Mouse (Mus musculus): ENCODE data around the gene Fosb. TPM values are rescaled to one million over a fixed set of nuclear protein-coding genes. Genes with fewer than 3 reads are reported as not detected.

Gene Fosb
- total RNA-seq (2021): 10 to 100 TPM; 20.6 to 22.5 TPM

DNA sequence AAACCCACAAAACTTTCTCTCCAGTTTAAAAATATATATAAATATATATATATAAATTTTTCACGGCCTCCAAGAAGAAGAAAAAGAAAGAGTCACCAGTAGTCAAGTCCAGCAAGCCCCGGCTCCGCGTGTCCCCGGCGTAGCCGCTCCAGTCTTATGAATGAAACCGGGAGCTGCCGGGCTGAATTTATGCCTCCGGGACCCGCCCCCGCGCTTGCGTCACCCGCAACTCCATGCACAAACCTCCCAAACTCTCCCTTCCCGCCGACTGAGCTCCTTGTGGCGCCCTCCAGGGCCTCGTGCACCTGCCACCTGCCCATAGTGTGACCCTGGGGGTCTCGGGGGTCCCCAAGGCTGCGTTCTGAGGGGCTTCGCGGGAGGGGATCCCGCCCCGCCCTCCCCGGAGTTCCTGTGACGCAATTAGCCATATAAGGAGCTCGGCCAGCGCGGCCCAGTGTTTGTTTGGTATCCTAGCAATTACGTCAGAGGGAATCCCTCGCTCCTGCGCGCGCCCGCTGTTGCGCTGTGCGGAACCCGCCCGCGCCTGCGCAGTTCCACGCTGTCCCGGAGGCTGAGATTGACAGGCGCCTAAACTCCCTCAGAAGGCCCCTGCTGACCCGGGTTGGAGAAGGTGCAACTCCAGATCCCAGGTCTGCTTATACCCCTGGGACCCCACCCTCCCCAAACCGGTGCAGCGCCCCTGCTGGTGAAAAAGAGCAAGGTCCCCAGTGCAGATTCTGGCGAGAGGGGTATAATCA, at the start of gene Fosb:
Gene Fosb, minus strand, starts transcription at position 168 of the 758 bp plus-strand sequence.
- intact Hi-C loops (cut with DNase I): no loop called here
- peak; percentile 94 to 97 for DNase-seq (ENCODE audit: low spot score in 2 of 2)

DNA sequence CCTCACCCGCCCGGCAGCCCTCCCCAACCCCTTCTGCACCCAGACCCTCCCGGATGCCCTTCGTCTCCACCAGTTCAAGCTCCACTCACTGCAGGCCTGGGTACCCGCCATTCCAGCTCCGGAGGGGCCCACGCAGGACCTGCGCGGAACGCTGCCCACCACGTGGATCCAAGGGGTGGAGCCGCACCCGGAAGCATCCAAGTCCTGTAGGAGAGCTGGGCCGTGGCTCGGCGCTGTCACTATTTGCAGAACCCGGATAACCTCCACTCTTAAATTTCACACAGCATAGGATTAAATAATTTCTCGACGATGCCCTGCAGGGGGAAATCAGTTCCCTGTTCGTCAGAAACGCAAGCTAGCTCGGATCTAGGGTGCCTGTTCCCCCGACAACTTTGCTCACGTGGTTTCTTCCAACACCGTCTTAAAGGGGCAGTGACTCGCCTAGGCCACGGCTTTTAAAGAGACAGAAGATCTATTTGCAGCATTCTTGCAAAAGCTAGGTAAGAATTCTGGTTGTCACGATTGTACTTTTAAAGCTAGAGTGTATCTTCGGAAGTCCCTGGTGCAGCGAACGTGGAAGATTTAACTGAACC, 49.5 kb upstream of the Fosb start, which contains the start of the genes Cd3eap and Ppp1r13l:
Gene Cd3eap, minus strand, starts transcription at position 185 of the 593 bp plus-strand sequence.
Gene Ppp1r13l, plus strand, starts transcription at position 451 of the 593 bp plus-strand sequence.
- DNase-seq (ENCODE audit: low spot score in 2 of 2): peak; percentile 91 to 92
- intact Hi-C loops (cut with DNase I): no loop called here

DNA sequence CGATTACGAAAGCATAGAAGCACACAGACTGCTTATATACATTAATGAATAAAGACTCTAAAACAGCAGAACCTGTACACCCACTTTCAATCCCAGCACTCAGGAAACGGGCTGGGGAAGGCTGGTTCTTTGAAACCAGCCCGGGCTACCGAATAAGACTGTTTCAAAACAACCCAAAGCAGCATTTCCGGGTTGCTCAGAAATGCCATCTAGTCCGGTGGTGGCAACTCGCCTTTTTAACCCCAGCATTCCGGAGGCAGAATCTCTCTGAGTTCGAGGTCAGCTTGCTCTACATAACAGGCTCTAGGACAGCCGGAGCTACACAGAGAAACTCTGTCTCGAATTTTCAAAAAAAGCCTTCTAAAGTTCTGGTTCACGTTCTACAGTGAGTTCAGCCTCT, 48.8 kb upstream of the Fosb start:
- intact Hi-C loops (cut with DNase I): no loop called here
- DNase-seq (ENCODE audit: low spot score in 2 of 2): no peak

DNA sequence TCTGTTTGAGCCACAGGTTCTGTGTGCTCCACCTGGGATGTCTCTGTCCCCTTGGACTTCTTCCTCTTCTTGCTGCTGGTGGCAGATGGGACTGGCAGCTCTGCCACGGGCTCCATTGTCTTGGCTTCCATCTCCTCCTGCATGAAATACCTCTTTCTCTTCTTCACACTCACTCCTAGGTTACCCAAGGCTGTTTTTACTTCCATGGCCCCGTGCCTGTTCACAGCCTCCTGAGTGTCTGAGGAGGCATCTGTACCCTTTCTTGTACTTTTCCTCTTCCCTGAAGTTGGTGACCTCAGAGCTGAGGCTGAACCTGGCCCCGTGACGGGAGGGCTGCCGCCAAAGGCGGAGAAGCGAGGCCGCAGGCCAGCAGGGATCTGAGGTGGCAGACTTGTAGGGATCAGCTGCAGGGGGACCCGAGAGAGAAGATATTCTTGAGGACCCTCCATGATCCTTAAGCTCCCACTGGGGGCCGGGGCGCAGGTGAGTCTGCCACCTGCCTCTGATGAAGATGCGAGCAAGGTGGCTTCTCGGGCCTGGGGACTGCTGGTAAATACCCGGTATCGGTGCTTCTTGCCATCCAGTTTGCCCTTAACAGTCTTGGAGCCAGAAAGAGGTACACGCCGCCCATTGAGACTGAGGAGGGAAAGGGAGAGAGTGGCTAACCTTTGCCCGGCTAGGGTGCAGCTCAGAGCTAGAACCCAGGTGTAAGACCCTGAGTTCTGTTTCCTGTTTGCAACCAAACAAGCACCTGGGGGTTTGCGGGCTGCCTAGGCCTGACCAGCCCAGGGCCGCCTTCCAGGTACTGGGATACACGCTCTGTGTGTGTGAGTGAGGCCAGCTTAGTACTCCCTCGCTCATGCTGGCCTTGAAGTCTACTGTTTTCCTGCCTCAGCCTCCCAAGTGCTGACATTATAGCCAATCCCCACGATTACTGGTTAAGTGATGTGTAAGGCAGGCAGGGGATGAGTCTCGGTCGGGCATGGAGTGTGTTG, 47.8 kb upstream of the Fosb start:
- intact Hi-C loops (cut with DNase I): no loop called here
- DNase-seq (ENCODE audit: low spot score in 2 of 2): no peak

DNA sequence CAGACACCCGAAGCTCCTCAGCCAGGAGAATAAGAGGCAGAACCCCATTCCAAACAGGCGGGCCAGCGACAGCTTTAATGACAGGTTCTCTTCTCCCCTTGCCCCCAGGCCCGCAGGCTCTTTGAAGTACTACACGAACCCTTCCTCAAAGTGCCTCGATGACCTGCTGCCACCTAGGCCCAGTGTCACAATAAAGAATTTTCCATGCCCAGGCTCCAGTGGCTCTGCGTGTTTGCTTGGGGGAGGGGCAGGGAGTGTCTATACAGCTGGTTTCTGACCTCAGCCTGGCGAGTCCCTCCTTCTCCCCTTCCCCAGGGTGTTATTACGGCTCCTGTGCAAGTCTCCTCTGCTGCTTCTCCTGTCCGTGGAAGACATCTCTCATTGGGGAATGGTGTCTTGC, 46.5 kb upstream of the Fosb start:
- intact Hi-C loops (cut with DNase I): no loop called here

DNA sequence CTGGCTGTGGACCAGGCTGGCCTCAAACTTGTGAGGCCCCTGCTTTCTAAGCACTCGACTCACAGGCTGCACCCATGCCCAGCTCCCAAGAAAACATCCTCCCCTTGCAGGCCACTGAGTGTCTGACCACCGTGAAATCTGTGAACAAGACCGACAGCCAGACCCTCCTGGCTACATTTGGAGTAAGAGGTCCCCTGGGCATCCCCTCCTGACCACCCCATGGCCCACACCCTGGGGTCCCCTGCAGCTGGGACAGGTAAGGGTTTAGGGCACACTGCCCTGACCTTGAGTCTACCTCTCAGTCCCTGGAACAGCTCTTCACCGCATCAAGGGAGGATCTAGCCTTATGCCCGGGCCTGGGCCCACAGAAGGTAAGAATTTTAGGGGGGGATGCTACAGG, 45.1 kb upstream of the Fosb start:
- intact Hi-C loops (cut with DNase I): no loop called here
- no peak for DNase-seq (ENCODE audit: low spot score in 2 of 2)

More for the DNA sequence above, 46.5 kb upstream of the Fosb start:
- DNase-seq (ENCODE audit: low spot score in 2 of 2): no peak

DNA sequence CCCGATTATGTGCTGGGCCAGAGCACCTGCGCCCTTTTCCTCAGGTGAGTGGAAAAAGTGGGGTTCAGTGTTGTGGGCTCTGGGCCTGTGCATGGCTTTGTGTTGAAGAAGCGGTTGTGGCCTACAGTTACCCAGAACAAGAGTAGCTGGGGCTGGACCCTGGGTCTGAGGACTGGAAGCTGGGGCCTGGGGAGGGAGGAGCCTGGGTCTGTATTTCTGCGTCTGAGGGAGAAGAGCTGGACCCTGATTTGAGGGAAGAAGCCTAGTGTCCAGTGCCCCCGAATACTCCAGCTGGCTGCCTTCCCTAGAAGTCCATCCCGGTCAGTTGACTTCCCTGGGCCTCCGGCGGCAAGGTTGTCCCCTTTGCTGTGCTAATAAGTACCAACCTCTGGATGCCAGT, 40.4 kb upstream of the Fosb start:
- no peak for DNase-seq (ENCODE audit: low spot score in 2 of 2)
- intact Hi-C loops (cut with DNase I): no loop called here

DNA sequence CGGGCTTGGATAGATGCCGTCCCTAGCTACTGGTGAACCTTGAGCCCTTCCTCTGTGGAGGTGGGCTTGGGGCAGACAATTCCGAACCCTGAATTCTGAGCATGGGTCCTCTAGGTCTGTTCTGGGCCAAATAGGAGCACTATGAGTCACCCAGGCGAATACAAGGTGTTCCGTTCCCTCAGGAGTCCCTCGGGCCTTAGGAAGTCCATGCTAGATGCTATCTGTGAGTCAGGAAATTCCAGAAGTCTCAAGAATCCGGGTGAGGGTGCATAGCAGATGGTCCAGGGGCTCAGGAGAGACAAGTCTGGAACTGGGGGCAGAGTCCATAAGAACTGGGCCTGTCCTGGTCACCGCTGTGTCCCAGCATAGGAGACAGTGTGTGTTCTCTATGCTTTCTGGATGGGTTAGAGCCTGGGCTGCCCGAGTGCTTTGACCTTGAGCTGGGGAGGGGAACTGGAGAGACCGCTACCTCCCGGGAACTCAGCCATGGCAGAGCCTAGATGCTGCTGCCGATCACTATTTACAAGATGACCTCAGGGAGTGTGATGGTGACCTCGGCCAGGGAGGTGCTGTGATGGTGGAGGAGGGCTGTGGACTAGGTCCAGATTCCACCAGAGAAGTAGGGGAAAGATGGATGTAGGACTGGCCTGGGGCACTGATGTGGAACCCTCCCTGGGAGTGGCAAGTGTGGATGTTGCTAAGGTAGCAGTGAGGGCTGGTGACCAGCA, 39.5 kb upstream of the Fosb start:
- no peak for DNase-seq (ENCODE audit: low spot score in 2 of 2)
- intact Hi-C loops (cut with DNase I): no loop called here

DNA sequence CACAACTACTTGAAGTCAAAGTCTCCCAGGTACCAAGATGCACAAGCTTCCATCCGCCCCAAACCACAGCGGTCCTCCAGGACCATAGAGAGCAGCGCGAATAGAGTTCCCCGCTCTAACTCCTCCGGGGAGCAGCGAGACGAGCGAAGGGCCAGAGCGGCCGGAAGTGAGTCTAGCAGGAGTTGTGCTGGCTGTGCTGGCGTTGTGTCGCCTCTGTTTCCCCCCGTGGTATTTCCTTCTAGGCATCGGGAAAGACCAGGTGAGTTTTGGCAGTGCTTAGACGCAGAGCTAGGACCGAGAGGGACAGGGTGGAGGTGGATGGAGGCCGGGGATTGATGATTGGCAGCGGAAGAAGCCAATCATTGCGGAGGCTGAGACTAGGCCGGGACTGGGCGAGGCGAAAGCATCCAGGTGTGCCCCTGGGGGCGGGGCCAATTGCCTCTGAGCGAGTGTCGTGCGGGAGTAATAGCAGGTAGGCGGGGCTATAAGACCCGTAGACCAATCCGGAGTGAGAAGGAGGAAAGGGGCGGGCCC, 35.2 kb upstream of the Fosb start:
- peak; percentile 94 to 95 for DNase-seq (ENCODE audit: low spot score in 2 of 2)
- intact Hi-C loops (cut with DNase I): loop anchor here (5.0 kb wide), 2 partner anchors 108 to 168 kb away; partner anchors contain the start of gene Eml2

DNA sequence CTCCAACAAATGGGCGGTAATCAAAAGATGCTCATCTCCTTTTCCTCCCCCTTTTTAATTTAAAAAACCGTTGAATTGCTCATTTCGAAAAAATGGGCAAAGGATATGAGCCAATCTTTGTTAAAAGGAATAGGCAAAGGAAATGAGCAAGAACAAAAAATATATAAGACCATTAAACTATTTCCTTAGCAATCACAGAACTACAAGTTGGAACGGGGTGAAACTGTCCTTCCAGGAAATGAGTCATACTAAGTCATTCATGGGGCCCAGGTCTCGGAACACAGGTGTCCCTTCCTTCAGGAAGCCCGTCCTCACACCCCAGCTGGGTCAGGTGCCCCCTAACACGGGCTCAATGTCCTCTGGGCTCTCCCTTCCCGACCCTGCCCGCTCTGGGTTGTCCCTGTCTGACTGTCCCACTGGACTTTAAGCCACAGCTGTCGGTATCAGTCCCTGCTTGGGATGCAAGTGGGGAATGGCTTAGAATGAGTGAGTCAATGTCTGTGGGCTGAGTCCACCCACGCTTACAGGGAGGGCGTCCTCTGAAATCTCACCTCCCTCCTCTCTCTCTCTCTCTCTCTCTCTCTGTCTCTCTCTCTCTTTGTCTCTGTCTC, 34.5 kb upstream of the Fosb start, which contains the start of gene Ercc1:
Gene Ercc1, plus strand, starts transcription at position 542 of the 611 bp plus-strand sequence.
- intact Hi-C loops (cut with DNase I): loop anchor here (5.0 kb wide), 2 partner anchors 107 to 167 kb away; partner anchors contain the start of gene Eml2
- DNase-seq (ENCODE audit: low spot score in 2 of 2): no peak

DNA sequence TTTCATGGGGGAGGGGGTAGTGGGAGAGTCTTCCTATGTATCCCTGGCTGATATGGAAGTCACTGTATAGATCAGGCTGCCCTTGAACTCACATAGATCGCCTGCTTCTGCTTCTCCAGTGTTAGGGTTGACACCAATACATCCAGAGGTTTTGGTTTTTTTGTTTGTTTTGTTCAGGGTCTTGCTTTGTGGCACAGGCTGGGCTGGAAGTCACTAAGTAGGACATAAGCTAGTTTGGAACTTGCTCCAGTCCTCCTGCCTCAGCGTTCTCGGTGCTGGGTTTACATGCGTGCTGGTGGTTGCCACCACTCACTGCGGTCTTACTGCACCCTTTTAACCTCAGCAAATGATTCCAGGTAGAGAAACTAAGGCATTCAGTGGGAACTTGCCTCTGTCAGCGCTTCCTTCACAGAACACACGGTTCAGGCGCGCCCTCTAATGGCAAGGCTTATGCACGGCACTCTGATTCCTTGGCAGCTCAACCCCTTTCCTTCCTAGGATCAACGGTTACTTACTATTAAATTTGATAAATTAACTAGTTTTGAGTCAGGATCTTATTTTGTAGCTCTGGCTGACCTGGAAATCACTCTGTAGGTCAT, 33.5 kb upstream of the Fosb start:
- peak; percentile 57 to 69 for DNase-seq (ENCODE audit: low spot score in 2 of 2)
- intact Hi-C loops (cut with DNase I): loop anchor here (5.0 kb wide), 2 partner anchors 106 to 166 kb away; partner anchors contain the start of gene Eml2

DNA sequence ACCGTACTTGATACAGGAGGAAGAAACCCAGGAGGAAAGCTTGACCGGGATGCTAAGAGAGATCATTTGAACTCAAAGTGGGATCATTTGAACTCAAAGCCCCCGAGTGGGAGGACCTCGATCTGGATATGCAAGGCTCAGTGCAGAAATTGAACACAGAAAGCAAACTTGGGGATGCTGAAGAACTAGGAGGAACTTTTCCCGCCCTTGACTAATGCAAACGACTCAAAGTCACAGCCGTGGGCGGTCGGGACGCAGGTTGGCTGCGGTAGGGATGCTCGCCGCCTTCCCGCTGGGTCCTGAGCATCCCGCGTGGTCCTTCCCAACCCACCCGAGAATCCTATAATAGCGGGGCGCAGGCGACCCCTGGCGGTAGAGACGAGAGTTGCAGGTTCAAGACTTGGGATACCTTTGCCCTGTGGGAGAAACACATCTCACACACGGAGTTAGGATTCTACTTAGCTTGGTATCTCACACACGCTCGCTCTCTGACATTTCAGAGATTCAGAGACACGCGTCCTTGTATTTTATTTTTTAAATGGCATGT, 32.7 kb upstream of the Fosb start:
- DNase-seq (ENCODE audit: low spot score in 2 of 2): peak; percentile 89 to 91
- intact Hi-C loops (cut with DNase I): loop anchor here (1.0 to 5.0 kb wide), 3 partner anchors 41 to 165 kb away; partner anchors contain the start of gene Eml2

DNA sequence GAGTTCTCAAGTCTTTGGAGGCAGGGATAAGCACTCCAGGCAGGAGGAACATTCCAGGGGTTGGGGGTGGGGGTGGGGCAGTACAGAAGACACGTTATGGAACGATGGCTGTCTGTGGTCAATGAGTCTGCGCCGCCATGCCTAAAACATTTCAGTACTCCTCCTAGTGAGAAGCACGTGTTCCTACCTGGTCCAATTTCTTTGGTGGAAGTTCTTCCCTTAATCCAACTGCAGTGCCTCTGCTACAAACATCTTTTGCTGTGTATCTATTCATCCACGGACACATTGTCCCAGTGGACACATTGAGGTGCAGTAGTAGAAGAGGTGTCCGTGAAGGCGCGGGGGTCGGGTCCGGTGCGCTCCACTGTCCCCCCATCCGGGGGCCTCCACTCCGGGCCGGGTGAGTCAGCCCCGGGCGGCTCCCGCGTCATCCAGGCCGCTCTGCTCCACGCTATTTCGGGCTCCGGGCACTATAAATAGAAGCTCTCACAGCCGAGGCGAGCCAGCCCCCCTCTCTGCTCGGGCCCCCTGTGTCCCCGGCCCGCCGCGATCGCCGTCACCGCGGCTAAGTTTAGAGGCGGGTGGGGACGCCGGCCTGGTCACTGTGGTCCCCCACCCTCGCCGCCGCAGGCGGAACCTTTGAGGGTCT, 32.0 kb upstream of the Fosb start:
- DNase-seq (ENCODE audit: low spot score in 2 of 2): peak; percentile 75
- intact Hi-C loops (cut with DNase I): loop anchor here (1.0 to 5.0 kb wide), 3 partner anchors 41 to 165 kb away; partner anchors contain the start of gene Eml2

DNA sequence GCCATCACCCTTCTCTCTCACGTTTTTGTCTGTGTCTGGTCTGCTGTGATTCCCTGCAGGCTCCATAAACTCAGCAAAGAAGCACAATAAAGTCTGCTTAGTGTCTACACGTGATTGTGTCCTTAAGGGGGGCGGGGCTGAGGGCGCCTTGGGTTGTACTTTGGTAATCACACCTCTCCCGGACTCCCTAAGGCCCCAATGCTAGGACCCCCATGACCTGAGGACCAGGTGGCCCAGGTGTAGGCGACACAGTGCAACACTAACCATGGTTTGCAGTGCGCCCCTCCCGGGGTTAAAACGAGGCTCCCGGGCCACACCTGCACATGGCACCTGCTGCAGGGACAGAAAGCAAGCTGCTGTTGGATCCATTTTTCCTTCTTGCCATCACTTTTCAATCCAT, 31.4 kb upstream of the Fosb start:
- intact Hi-C loops (cut with DNase I): loop anchor here (5.0 kb wide), 2 partner anchors 104 to 164 kb away; partner anchors contain the start of gene Eml2
- DNase-seq (ENCODE audit: low spot score in 2 of 2): no peak

DNA sequence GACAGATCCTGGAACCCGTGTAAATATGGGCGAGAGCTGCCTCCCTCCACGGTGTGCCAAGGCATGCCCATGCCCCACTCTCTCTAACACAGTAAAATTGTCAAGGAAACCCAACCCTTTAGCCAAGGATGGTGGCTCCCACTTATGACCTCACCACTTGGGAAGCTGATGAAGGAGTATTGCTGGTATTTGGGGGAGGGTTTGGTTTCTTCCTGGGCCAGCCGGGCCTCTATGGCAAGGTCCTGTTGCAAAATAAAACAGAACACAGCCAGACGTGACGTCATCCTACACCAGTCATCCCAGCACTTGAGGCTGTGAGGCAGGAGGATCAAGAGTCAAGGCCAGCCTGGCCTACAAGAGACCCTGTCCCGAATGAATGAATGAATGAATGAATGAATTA, 28.7 kb upstream of the Fosb start:
- no peak for DNase-seq (ENCODE audit: low spot score in 2 of 2)
- intact Hi-C loops (cut with DNase I): no loop called here

DNA sequence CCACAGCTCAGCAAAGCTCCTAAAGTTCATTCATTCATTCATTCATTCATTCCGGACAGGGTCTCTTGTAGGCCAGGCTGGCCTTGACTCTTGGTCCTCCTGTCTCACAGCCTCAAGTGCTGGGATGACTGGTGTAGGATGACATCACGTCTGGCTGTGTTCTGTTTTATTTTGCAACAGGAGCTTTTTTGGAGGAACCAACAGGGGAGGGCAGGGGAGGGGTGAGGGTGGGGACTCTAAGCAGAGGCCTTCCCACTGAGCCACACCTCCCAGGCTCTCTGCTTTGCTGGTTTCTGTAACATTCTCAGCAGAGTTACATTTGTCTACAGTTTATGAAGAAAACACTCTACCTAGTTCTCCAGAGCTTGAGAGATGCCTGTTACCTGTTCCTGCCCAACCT, 28.2 kb upstream of the Fosb start:
- DNase-seq (ENCODE audit: low spot score in 2 of 2): no peak
- intact Hi-C loops (cut with DNase I): no loop called here

DNA sequence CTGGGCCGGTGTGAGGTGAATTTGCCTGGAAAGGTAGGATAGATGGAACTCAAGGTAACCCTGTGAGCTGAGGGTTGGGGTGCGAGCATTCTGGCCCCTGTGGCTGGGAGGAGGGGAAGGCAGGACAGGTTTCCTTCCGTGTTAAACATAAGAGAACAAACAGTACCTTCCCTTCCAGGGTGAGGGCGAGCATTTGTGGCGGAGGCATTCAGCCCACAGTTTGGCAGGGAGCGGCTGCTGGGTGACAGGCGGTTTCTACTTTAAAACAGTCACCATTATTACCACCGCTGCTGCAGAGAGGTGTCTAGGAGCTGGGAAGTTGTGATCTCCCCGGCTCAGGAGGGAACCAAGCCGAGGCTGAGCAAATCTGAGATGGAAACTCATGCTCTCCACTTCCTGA, 27.3 kb upstream of the Fosb start:
- DNase-seq (ENCODE audit: low spot score in 2 of 2): peak in 1 of 2 experiments; percentile 70
- intact Hi-C loops (cut with DNase I): no loop called here

Data from left cerebral cortex, postnatal 36 days (tissue).